Mouse (Mus musculus) heart, adult 18-20 months (tissue): ENCODE measurements around the gene Ttc5. TPM values are rescaled to one million over a fixed set of nuclear protein-coding genes. Genes with fewer than 3 reads are reported as not detected.
A peak's percentile ranks its signal among the peaks of the same experiment; 100 is the strongest.
"Not testable (repeated sequence)": the region's sequence is repeated elsewhere in the genome, so short reads cannot be mapped to it uniquely, and the experiment has no call there.

Experiments
- DNase-seq, 2 experiments: peaks; one replicate each; pipeline ENCODE4 v3.0.0; 2021 to 2022; ENCODE audit warnings: mixed read lengths in 1 of 2
- long read RNA-seq, 2 experiments: library from polyadenylated mRNA; stranded (forward); transcript quantifications; one replicate each; pipeline ENCODE4 v2.0.0; 2021
- total RNA-seq, 2 experiments: library from RNA; stranded (reverse); gene quantifications; 2 replicates each; pipeline ENCODE4 v1.2.3; 2021

The Ttc5 gene
- 10 to 100 TPM; 11.1 to 13.5 TPM for total RNA-seq
- long read RNA-seq, experiment 1, transcript Ttc5-201 (10 exons, 1,842 nt), result major isoform, 22 of 25 reads
- long read RNA-seq, experiment 1, partial matches to known transcripts, result 0 of 25 reads
- long read RNA-seq, experiment 1, other reads (novel, unspliced or antisense), result 3 of 25 reads
- long read RNA-seq, experiment 2, transcript Ttc5-201 (10 exons, 1,842 nt), result major isoform, 8 of 11 reads
- long read RNA-seq, experiment 2, partial matches to known transcripts, result 1 of 11 reads
- long read RNA-seq, experiment 2, other reads (novel, unspliced or antisense), result 2 of 11 reads

DNA sequence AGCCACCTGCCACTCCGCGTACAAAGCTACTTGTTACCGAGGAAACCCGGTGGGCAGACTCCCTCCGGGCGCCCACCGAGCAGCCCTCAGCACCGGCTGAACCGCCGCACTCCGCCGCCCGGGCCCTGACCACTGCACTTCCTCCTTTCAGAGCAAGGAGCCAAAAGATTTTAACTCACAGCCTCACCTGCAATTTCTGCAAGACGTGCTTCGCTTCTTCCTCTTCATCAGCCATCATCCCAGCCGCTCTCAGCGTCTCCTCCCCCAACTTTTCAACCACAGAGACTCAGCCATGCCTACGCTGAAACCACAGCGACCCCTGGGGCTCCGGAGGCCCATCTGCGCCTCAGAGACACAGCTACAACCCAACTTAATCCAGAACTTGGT lies at the start of gene Ttc5:
Ttc5 (minus strand) TSS at position 269 of the 387 bp plus-strand sequence.
- DNase-seq, result peak; percentile 90 to 98

DNA sequence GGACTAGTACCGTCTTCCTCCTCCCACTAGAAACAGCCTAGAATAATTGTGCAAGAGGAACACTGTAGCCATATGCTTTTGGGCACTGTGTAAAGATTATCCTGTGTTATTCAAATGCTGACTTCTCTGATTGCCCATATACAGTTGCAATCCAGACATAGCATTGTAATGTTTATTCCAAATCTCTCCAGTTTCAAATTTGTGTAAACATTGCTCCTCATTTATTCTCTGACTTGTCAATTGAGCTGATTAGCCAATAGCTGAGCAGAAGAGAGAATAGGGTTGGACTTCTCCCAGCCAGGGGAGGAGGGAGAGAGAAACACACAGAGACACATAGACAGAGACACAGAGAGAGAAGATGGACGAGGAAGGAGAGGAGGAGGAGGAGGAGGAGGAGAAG lies 49.1 kb upstream of the Ttc5 start:
- DNase-seq, result no peak

DNA sequence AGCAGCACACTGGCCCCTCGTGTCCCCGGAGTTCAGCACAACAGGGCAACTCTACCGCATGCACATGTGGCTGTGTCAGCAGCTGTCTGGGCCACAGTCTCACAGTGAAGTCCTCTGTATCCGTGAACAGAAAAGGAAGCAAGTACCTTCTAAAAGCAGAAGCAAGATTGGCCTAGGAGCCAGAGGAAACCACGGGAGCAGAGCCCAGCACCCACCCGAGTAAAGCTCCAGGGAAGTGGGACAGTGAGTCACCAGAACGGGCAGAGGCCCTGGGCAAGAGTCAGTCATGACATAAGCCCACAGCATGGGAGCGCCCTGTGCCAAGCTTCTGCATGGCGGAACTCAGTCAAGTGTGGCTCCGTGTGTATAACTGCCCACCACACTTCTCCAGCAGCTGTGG lies 48.6 kb upstream of the Ttc5 start:
- peak; percentile 28 to 71 for DNase-seq

DNA sequence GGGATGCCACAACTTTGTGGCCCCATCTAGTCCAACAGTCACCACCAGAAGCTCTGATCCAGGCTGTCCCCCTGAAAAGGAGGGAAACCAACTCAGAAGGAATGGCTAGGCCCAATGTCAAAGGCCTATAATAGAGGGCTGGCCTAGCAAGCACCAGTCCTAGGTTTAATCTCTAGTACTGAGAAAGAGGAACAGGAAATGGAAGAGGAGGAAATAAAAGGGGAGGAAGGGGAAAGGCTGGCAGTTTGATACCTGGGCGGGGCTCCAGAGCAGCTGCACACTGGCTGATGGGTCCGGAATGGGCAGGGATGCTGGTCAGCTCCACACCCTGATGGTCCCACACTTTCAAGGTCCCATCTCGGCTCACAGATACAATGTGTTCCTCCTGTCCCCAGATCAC lies 44.6 kb upstream of the Ttc5 start:
- peak in 1 of 2 experiments; percentile 57 for DNase-seq

DNA sequence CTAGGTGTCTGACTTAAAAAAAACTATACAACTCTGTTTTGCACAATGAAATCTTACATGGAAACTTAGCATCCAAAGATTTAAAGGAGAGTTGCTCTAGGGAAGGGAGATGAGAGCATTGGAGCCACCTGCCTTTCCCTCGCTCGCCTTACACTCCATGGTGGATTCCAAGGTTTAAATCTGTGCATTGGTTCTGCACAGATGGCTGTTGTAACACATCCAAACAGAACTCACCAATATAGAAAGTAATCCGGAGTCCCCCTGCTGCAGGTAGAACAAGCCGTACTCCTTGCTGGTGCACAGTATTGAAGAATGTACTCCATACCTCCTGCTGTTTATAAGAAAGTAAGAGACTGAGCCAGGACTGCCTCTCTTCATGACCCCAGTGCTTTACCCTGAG lies 41.3 kb upstream of the Ttc5 start:
- no peak for DNase-seq

DNA sequence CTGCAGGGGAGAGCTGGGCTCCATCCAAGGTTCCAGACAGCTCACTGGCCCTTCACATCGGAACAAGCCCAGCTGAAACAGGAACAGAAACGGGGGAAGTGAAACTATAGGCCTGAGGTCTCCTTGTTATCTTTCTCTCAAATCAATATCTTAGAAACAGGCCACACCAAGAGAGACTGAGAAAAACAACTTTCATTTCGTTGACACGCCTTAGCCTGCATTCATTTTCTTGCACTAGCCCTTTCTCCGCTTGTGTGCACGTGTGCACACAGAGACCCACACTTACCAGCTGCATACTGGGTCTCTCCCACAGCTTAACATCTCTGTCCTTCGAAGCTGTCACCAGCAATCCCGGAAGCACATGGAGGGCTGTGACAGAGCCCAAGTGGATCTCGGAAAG lies 38.9 kb upstream of the Ttc5 start:
- peak in 1 of 2 experiments; percentile 53 for DNase-seq

DNA sequence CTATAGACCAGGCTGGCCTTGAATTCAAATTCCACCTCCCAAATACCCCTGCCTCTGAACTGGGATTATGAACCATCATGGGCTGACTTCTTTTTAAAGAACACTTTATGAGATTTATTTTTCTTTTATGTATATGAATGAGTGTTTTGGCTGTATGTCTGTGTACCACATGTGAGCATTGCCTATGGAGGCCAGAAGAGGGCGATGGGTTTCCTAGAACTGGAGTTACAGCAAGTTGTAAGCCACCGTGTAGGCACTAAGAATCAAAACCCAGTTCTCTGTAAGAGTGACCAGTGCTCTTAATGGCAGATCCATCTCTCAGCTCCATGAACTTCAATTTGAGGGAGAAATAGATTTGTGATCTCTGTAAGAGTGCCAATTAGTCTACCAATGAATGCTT lies 37.9 kb upstream of the Ttc5 start:
- no peak for DNase-seq

DNA sequence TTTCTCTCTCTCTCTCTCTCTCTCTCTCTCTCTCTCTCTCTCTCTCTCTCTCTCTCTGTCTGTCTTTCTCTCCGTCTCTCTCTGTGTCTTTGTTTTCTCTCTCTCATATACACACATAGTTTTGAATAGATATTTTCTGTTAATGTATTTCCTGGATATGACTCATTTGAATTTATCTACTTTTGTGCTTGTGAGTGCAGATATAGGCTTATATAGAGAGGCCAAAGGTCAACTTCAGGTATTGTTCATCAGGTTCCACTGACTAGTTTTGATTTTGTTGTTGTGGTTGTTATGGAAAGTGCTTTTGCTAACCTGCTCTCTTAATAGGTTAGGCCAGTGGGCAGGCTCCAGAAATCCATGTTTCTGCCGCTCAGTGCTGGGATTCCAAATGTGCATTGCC lies 27.7 kb upstream of the Ttc5 start:
- DNase-seq, result no peak

DNA sequence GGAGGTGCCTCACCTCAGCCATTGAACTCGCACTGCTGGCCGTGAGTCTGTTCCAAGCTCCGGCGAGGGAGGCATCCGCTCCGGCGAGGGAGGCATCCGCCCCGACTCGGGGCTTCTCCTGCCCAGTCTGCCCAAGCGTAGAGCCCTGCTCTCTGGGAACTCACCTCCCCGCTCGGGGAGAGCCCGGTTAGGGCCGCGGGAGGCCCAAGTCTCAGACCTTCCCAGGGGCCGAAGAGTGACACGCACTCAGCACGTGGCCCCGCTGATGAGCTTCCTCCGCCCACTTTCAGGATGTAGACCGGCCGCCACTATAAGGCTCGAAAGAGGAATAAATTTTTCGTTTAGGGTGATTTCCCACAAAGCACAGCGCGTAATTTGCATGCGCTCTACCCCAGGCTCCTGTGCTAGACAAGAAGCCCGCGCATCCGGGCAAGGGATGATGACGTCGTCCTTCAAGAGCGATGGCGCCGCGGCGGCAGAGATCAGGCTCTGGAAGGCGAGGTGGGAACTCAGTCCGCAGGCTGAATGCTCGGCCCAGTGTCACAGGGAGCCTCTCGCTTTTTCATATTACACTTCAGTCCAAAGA lies 22.3 kb upstream of the Ttc5 start, which contains the start of the genes Ccnb1ip1 and Parp2:
Ccnb1ip1 (minus strand) TSS at position 246 of the 586 bp plus-strand sequence.
Parp2 (plus strand) TSS at position 355 of the 586 bp plus-strand sequence.
- DNase-seq, result peak; percentile 98 to 99

DNA sequence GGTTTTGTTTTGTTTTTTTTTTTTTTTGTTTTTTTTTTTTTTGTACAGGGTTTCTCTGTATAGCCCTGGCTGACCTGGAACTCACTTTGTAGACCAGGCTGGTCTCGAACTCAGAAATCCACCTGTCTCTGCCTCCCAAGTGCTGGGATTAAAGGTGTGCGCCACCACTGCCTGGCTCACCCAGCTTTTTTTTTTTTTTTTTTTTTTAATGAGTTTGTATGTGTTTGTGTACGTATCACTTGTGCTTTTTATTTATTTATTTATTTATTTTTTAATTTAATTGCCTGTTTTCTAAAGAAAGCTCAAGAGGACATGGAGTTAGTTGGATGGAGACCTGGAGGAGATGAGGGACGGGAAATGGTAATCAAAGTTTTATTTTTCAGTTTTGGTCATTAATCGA lies 21.1 kb upstream of the Ttc5 start:
- DNase-seq, result not testable (repeated sequence)

DNA sequence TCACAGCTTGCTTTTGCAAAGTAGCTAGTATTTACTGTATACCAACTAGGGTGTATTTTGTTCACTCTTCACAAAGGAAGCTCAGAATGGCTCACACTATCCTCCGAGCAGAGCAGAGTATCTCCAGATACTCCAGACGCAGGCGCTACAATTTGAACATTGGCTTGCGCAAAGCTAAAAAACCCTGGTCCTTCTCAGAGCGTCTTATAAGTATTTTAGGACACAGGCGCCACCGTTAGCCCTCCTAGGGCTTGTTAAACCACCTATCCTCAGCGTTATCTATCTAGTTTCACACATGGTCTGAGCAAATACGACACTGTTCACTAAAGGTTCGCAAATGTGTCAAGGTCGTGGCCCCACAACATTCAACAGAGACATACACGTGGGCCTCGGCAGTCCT lies 19.4 kb upstream of the Ttc5 start:
- DNase-seq, result no peak

DNA sequence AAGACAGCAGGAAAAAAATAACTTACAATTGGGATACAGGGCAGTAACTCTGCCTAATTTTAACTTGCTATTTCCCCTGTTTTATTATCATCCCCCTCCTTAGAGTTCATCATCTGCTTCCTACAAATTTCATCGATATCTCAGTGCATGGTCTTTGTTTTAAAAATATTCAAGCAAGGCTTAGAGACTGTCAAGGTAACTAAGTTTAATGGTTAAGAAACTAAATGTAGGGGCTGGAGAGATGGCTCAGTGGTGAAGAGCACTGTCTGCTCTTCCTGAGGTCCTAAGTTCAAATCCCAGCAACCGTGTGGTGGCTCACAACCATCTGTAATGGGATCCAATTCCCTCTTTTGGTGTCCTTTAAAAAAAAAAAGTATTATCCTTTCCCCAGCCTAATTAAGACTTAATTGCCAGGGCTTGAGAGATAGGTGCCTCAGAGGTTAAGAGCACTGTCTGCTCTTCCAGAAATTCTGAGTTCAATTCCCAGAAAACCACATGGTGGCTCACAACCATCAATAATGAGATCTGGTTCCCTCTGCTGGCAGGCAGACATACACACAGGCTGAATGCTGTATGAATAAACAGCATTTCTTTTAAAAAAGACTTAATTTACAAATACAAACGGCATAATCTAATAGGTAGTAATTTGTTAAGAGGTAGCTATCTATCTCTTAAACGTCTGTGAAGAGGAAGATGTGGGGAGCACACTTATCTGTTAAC lies 17.7 kb upstream of the Ttc5 start:
- no peak for DNase-seq

DNA sequence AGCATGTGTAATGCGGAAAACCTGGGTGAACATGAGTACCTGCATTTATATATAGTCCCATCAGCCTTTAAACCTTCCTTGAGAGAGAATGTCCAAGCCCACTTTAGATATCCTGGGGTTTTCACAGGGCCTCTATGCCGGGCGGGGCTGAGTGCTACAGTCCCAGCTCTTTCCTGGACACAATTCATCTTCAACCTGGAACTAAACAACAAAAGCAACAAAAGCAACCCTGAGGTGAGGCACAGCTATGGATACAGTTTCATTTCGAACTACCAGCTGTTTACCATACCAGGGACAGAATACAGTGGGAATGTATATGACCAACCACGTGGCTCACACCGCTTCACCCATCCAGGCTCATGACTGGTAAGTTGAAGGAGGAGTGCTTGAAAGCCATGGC lies 17.1 kb upstream of the Ttc5 start:
- DNase-seq, result no peak

DNA sequence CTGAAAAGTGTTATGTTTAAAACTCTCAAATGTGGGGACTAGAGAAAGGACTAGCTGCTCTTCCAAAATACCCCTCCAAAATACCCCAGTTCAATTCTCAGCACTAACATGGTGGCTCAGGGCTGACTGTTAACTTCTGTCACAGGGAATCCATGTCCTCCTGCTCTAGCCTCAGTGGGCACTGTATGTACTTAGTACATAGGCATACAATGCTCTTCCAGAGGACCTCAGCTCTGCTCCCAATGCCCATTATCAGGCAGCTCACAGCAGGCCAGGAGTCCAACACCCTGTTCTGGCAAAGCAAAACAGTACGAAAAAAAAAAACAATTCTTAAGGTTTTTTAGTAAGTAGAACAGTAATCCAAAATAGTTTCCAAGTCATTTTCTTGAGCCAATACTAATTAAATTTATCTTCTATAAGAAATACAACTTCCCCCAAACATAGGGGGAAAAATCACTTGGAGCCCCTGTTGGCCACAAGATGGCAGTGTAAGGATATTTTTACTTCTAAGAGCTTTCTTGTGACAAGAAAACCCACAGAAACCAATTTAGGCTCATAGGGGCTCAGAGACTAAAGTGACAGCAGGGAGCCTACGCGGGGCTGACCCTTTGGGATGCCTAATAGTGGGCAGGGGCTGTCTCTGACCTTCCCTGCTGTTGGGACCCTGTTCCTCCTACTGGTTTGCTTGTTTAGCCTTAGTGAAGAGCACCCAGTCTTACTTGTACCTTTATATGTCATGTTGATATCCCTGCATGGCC lies 14.4 kb upstream of the Ttc5 start:
- peak; percentile 27 to 76 for DNase-seq

DNA sequence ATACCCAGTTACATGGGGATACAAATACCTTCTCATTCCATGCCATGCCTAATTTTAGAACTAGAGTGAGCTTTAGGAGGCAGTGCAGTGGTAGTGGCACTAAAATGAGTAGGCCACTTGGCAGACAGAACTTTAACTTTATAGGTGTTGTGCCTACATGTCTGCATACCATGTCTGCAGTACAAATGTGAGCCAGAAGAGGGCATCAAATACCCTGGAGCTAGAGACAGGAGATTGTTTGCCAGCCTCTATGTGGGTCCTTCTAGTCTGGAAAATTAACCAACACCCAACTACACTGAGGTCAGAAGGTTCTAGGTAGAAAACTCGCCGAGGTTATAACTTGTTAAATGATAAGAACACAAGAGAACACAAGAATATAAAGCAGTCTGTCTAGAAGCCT lies 13.2 kb upstream of the Ttc5 start:
- DNase-seq, result no peak

DNA sequence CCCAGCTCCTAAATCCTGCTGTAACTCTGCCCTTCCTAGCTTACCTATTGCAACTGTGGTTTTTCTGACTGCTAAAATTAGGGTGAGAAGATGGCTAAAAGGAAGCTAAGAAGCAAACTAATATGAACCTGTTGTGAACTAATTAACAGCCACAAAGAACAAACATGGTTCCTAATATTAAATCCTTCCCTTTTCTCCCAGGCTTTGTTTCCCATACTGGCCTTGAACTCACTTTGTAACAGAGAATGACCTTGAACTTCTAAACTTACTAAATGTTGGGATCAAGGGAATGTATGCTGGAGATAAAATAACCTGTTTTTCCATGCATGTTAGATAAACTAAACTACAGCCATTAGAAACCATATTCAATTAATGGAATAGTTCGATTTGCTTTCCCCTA lies 11.1 kb upstream of the Ttc5 start:
- no peak for DNase-seq

DNA sequence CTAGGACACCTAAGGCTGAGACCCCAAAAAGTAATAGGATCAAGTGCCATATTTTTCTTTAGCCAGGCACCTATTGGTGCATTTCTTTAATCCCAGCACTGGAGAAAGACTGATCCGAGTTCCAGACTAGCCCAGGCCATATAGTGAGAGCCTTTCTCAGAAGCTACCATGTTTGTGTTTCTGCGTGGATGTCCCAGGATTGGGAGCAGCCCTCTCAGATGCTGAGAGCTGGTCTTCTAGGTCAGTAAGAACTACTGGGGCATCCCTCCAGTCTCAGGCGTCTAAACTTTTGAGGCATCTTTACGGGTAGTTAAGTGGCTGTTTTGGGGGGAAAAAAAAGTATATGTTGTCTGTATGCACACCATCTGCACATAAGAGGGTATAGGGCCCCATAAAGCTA lies 10.6 kb upstream of the Ttc5 start:
- no peak for DNase-seq

DNA sequence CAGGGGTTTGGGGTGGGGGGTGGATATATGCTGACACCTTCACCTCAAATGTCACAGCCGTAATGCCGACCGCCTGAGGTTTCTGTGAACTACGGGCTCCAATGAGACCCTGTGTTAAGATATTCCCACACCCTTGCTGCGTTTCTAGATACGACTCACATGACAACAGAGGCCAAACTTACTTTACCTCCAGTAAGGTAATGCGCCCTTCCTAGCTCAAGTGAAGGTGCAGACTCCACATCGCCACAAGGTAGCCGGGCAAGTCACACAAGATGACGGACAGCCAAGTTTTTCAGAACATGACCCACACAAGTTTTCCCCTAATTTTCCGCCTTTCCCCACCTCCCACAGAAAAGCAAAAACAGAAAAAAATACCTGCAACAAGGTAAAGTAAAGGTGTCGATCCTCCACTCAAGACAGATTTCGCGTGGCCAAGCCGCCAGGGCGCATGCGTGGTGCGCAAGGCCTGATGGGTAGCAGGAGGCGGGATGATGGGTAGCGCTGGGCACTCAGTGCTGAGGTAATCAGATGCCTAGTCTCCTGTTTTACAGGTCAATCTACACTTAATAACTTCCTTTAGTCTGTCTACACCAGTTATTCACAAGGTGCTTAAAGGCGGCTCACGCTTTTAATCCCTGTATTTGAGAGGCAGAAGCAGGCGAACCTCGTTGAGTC lies 10.1 kb upstream of the Ttc5 start:
- DNase-seq, result no peak

DNA sequence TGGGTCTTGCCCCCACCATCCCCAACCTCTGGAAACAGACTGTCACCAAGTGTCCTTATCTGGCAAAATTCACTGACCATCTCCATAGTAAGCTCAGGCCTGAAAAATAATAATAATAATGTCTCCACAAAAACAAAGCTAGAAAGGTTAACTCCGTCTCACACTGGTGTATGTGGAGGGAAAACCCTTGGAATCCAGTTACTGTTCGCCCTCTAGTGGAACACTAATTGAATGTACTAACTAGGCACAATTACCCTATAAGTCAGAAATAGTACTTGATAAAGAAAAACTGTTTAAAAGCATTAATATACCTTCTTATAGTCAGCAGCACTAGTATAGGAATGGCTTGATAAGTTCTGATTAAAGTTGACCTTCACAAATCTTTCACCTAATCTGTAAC lies 2.8 kb upstream of the Ttc5 start:
- no peak for DNase-seq

DNA sequence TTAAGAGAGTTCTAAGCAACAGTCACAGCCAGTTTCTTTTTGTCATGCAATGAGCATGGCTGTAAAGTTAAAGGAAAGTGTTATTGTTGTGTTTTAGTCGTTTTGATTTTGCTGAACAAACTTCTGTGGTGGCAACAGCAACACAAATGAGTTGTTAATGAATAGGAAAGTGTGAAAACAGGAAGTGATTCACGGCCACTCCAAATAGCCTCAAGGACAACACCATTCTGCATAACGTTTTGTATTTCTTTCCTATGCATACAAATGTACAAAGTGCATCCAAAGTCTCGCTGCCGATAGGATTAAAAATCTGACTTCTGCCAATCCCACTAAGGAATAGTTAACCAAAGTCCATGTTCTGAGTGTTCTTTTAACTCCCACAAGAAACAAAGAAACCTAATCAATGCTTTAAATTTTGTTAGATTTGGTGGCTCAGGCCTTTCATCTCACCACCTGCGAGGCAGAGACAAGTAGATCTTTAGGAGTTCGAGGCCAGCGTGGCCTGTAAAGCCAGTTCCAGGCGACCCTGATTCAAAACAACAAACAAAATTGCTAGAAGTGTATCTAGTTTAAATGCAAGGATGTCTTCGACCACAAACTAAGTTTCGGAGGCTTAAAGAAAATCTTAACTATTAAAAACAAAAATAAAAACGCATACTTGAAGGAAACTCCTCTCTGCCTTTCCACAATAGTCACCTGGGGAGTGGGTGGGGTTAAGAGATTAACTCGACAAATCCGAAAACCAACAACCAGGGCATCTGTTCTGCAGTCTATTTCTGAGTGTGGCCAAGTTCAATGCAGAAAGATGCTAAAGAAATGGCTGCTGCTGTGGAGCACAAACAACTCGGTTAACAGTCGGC lies 698 bp downstream of the Ttc5 start:
- DNase-seq, result no peak

DNA sequence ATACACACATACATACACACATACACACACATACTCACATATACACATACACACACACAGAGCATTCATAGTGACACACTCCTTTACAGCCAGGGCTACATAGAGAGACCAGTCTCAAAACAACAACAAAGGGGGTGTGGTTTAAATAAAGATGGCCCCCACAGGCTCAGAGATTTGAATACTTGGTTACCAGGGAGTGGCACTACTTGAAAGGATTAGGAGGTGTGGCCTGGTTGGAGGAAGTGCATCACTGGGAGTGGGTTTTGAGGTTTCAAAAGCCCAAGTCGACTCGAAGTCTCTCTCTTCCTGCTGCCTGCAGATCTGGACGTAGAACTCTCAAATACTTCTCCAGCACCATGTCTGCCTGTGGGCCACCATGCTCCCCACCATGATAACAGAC lies 3.2 kb downstream of the Ttc5 start:
- no peak for DNase-seq
